Mouse (Mus musculus): Measurements from ENCODE around the gene Zdbf2. TPM values are rescaled to one million over a fixed set of nuclear protein-coding genes. Genes with fewer than 3 reads are reported as not detected.

Zdbf2 gene
- polyA plus RNA-seq, 1 experiment: 39.0 TPM

DNA sequence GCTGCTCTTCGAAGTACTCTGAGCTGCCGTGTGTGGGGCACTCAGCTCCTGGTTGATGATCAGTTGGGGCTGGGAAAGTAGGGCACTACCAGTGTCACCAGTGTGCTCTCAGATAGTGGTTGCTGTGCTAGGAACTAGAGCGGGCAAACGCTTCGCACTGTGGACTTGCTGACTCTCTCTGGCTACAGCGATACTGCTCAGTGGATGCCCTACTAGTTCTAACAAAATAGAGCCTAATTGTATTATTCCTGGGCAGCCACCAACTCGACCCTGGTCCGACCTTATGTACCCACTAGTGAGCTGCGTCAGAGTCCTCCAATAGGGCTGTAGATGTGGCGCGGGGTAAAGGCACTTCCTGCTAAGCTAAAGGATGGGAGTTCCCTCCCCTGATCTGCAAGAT, 9.4 kb upstream of the Zdbf2 start:
- no peak overlapping the region for H3K27ac ChIP-seq (ENCODE audit: control insufficient read depth, insufficient read depth, low read depth, low read length)
- TF ChIP-seq CTCF (IDR thresholded peaks at IDR 0.05; ENCODE audit: control insufficient read depth, insufficient read depth, insufficient replicate concordance, low read depth, low read length): no peak
- TF ChIP-seq POLR2A (IDR thresholded peaks at IDR 0.05; ENCODE audit: control insufficient read depth, low read depth, low read length): no peak
- H3K27me3 ChIP-seq (ENCODE audit: control insufficient read depth, insufficient read depth, low read length): no peaks in the 10 kb centered on the region
- H3K36me3 ChIP-seq (ENCODE audit: control insufficient read depth, insufficient read depth, low read length): no peaks in the 10 kb centered on the region
- H3K4me1 ChIP-seq (ENCODE audit: control insufficient read depth, insufficient read depth, low read length): peaks cover 6% of the 10 kb centered on the region; the same call in 1 of the 2 replicates
- H3K4me3 ChIP-seq (ENCODE audit: control insufficient read depth, low read depth, low read length): no peak overlapping the region

DNA sequence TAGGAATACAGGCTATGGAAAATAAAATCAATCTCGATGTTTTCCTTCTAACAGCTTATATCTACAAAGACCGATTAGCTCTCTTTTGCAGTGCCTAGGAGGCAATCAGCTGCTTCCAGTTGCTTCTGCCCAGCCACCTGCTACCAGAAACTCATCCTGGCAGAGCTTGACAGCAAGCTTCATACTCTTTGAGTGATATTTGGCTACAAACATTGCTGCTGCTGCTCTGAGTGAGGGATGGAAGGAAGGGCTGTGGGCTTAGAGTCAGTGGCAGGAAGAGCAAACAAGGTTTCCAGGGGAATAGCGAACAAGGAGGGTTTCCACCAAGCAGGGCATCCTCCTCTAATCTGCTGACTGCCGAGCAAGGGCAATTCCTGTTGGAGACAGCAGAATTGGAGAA, 7.6 kb upstream of the Zdbf2 start:
- Histone ChIP-seq H3K36me3 (ENCODE audit: control insufficient read depth, insufficient read depth, low read length) (no peaks in the 10 kb centered on the region), H3K27me3 (ENCODE audit: control insufficient read depth, insufficient read depth, low read length) (no peaks in the 10 kb centered on the region), H3K27ac (ENCODE audit: control insufficient read depth, insufficient read depth, low read depth, low read length) (no peak overlapping the region), H3K4me3 (ENCODE audit: control insufficient read depth, low read depth, low read length) (no peak overlapping the region), H3K4me1 (ENCODE audit: control insufficient read depth, insufficient read depth, low read length) (peaks cover 6% of the 10 kb centered on the region; the same call in 1 of the 2 replicates)
- no peak for TF ChIP-seq POLR2A (IDR thresholded peaks at IDR 0.05; ENCODE audit: control insufficient read depth, low read depth, low read length)
- no peak for TF ChIP-seq CTCF (IDR thresholded peaks at IDR 0.05; ENCODE audit: control insufficient read depth, insufficient read depth, insufficient replicate concordance, low read depth, low read length)

DNA sequence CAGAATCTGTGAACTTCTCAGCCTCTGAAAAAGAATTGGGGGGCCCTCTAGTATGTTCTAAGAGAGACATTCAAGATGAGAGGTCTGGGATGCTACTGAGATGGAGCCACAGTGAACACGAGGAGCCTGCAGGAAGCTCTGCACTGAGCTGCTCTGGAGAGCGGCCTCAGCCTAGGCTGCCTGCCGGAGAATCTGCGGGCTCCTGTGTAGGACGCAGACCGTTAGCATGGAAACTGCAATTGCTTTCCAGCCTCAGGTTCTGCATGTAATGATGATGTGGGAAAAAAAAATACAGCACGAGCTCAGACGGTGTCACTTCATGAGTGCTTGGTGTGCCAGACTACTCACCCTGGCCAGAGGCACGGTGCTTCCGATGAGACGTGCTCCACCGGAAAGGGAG, 6.9 kb upstream of the Zdbf2 start:
- TF ChIP-seq CTCF (IDR thresholded peaks at IDR 0.05; ENCODE audit: control insufficient read depth, insufficient read depth, insufficient replicate concordance, low read depth, low read length) (no peak), POLR2A (IDR thresholded peaks at IDR 0.05; ENCODE audit: control insufficient read depth, low read depth, low read length) (no peak)
- H3K36me3 ChIP-seq (ENCODE audit: control insufficient read depth, insufficient read depth, low read length): no peaks in the 10 kb centered on the region
- no peak overlapping the region for H3K27ac ChIP-seq (ENCODE audit: control insufficient read depth, insufficient read depth, low read depth, low read length)
- no peaks in the 10 kb centered on the region for H3K27me3 ChIP-seq (ENCODE audit: control insufficient read depth, insufficient read depth, low read length)
- no peak overlapping the region for H3K4me3 ChIP-seq (ENCODE audit: control insufficient read depth, low read depth, low read length)
- H3K4me1 ChIP-seq (ENCODE audit: control insufficient read depth, insufficient read depth, low read length): peaks cover 4% of the 10 kb centered on the region; the same call in 1 of the 2 replicates

DNA sequence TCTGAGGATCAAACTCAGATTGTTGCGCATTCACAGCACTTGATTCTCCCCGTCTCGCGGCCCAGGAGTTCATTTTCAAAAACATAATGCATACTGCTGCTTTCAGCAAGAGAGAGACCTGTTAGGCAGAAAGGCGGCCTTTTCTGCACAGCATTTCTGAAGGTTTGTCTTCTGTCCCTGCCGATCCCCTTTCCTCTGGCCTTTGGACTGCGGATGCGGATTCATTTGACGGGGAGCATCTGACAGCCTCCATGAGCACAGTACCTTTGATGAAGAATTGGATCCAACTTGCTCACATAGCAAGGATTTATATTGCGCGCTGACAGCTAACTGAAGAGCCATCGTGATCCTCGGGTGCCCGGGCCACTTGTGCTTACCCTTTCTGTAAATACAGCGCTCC, 6.3 kb upstream of the Zdbf2 start:
- Histone ChIP-seq H3K27me3 (ENCODE audit: control insufficient read depth, insufficient read depth, low read length) (no peaks in the 10 kb centered on the region), H3K4me3 (ENCODE audit: control insufficient read depth, low read depth, low read length) (no peak overlapping the region), H3K4me1 (ENCODE audit: control insufficient read depth, insufficient read depth, low read length) (peaks cover 2% of the 10 kb centered on the region; the same call in 1 of the 2 replicates), H3K27ac (ENCODE audit: control insufficient read depth, insufficient read depth, low read depth, low read length) (no peak overlapping the region), H3K36me3 (ENCODE audit: control insufficient read depth, insufficient read depth, low read length) (no peaks in the 10 kb centered on the region)
- TF ChIP-seq POLR2A (IDR thresholded peaks at IDR 0.05; ENCODE audit: control insufficient read depth, low read depth, low read length): no peak
- no peak for TF ChIP-seq CTCF (IDR thresholded peaks at IDR 0.05; ENCODE audit: control insufficient read depth, insufficient read depth, insufficient replicate concordance, low read depth, low read length)

DNA sequence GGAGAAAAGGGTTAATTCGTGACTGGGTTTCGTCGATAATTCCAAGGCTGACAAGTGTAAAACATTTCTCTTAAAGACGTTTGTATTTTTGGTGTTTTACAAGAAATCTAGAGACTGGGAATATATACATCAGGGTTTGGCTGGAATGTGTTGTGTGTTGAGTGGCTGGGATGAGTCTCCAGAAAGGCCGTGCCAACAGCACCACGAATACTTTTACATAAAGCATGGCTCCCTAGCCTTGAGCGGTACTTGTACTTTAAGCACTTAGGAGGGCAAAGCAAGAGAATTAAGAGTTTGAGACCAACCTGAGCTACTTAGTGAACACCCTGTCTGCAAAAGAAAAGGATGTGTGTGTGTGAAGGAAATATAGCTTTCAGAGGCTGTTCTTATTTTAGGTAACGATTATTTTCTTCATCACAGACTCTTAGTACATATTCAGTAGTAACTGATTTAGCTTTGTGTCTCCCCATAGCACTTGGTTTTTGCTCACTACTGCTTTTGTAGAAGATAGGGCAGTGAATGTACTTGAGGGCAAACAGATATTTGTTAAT, 865 bp upstream of the Zdbf2 start:
- H3K27me3 ChIP-seq (ENCODE audit: control insufficient read depth, insufficient read depth, low read length): no peaks in the 10 kb centered on the region
- H3K4me1 ChIP-seq (ENCODE audit: control insufficient read depth, insufficient read depth, low read length): no peaks in the 10 kb centered on the region; the same call in 1 of the 2 replicates
- no peak overlapping the region; the same call in 1 of the 2 replicates for H3K27ac ChIP-seq (ENCODE audit: control insufficient read depth, insufficient read depth, low read depth, low read length)
- no peaks in the 10 kb centered on the region for H3K36me3 ChIP-seq (ENCODE audit: control insufficient read depth, insufficient read depth, low read length)
- TF ChIP-seq CTCF (IDR thresholded peaks at IDR 0.05; ENCODE audit: control insufficient read depth, insufficient read depth, insufficient replicate concordance, low read depth, low read length) (no peak), POLR2A (IDR thresholded peaks at IDR 0.05; ENCODE audit: control insufficient read depth, low read depth, low read length) (no peak)
- H3K4me3 ChIP-seq (ENCODE audit: control insufficient read depth, low read depth, low read length): peak overlapping the region; percentile 100

DNA sequence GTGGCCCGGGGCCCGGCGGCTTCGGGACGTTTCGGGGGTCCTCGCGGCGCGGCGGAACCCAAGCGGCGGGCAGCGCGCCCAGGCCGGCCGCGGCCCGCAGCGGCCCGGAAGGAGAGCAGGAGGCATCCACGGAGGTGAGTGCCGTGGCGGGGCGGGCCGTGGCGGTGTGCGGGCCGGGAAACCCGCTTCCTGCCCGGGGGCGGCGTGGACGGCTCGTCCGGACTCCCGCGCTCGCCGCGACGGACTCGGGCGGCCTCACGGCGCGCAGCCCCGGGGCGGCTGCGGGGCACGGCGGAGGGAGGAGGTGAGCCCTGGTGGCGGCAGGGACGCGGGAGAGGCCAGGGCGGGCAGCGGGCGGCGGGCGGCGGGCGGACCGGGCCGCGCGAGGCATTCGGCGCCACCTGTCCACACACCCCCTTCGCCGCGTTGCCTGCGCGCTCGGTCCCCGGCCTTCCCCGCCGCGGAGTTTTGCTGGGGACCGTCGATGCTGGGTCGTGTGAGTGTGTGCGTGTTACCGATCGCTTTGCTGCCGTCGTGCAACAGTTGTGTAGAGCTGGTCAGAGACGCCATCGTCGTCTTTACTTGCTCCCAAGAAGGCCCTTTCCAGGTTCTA, 380 bp downstream of the Zdbf2 start:
- Histone ChIP-seq H3K4me3 (ENCODE audit: control insufficient read depth, low read depth, low read length) (peak overlapping the region; percentile 100), H3K27me3 (ENCODE audit: control insufficient read depth, insufficient read depth, low read length) (no peaks in the 10 kb centered on the region), H3K4me1 (ENCODE audit: control insufficient read depth, insufficient read depth, low read length) (no peaks in the 10 kb centered on the region; the same call in 1 of the 2 replicates), H3K27ac (ENCODE audit: control insufficient read depth, insufficient read depth, low read depth, low read length) (peak overlapping the region; percentile 89), H3K36me3 (ENCODE audit: control insufficient read depth, insufficient read depth, low read length) (no peaks in the 10 kb centered on the region)
- TF ChIP-seq CTCF (IDR thresholded peaks at IDR 0.05; ENCODE audit: control insufficient read depth, insufficient read depth, insufficient replicate concordance, low read depth, low read length): no peak
- TF ChIP-seq POLR2A (IDR thresholded peaks at IDR 0.05; ENCODE audit: control insufficient read depth, low read depth, low read length): 0 out of 2 replicates have a peak, but pooled peaks have one; percentile 33

DNA sequence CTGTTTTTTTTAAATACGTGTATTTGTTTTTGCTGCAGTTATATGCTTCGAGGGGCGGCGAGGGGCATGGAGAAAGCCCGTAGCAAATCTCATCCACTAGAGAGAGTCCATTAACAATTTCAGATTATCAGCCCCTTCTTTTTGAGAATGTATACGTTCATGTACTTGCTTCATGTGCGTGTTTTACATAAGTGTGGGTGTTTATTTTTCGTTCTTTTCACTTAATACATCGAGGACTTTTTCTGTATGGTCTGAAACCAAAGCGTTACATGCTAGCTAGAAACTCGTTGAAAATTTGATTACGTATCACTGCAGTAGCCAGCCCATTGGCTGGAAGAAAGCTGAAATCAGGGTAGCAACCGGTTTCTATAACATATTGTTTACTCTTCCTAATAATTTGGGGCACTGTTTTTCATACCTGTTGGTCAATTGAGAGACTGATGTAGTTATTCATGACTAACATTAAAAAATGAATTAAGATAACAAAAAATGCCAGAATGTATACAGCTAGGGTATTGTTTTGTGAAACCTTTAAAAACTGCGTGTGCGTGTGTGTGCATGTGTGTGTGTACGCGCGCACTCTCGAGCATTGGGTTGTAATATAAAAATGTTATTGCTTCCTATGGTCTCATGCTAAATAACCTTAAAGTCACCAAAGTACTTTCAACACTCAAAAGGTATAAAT, 1.1 kb downstream of the Zdbf2 start:
- no peak for TF ChIP-seq POLR2A (IDR thresholded peaks at IDR 0.05; ENCODE audit: control insufficient read depth, low read depth, low read length)
- TF ChIP-seq CTCF (IDR thresholded peaks at IDR 0.05; ENCODE audit: control insufficient read depth, insufficient read depth, insufficient replicate concordance, low read depth, low read length): no peak
- peak overlapping the region; percentile 100 for H3K4me3 ChIP-seq (ENCODE audit: control insufficient read depth, low read depth, low read length)
- H3K4me1 ChIP-seq (ENCODE audit: control insufficient read depth, insufficient read depth, low read length): no peaks in the 10 kb centered on the region; the same call in 1 of the 2 replicates
- H3K27me3 ChIP-seq (ENCODE audit: control insufficient read depth, insufficient read depth, low read length): no peaks in the 10 kb centered on the region
- H3K36me3 ChIP-seq (ENCODE audit: control insufficient read depth, insufficient read depth, low read length): no peaks in the 10 kb centered on the region
- H3K27ac ChIP-seq (ENCODE audit: control insufficient read depth, insufficient read depth, low read depth, low read length): peak overlapping the region; percentile 89

Measured in testis, adult 2 months (tissue).